Mouse (Mus musculus): ENCODE results near the gene Pik3c2a. TPM values are rescaled to one million over a fixed set of nuclear protein-coding genes. Genes with fewer than 3 reads are reported as not detected.

Pik3c2a gene
- polyA plus RNA-seq, 1 experiment from 2014 or later, result 33.4 TPM

DNA sequence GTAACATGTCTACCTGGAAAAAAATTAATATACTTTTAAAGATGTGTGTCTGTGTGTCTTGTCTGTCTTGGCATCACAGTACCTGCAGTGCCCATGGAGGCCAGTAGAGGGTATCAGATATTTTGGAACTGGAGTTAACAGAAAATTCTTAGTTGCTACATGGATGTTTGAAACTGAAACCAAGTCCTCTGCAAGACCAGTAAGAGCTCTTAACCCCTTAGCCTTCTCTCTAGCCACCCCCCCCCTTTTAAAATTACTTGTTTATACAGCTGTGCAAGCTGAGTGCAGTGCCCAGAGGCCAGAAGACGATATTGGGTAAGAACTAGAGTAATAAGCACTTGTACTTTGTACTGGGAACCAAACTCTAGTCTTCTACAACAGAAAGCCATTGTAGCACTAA, 107.0 kb downstream of the Pik3c2a start:
- 78% methylated on average over 1 of the region's 1 CpGs for WGBS
- DNase-seq (ENCODE audit: low spot score) (peak; percentile 62), ATAC-seq (replicated peaks; ENCODE audit: low FRiP score) (no peak)
- peaks cover 5% of the 10 kb centered on the region for H3K36me3 ChIP-seq (ENCODE audit: control insufficient read depth, insufficient read depth, low read length)
- H3K4me2 ChIP-seq (ENCODE audit: low read depth, low read length, severe bottlenecking), result no peak overlapping the region
- peaks cover 5% of the 10 kb centered on the region; the same call in 1 of the 2 replicates for H3K4me1 ChIP-seq (replicated peaks; ENCODE audit: control insufficient read depth, insufficient read depth, low read length)
- no peak overlapping the region for H3K4me3 ChIP-seq (ENCODE audit: low read depth, low read length)
- no peaks in the 10 kb centered on the region for H3K27me3 ChIP-seq (ENCODE audit: control insufficient read depth, insufficient read depth, low read length)
- H3K27ac ChIP-seq (ENCODE audit: low read depth, low read length), result no peak overlapping the region
- H3K9ac ChIP-seq (ENCODE audit: low read length), result no peak overlapping the region
- no peaks in the 10 kb centered on the region for H3K9me3 ChIP-seq (ENCODE audit: control insufficient read depth, low read length)

DNA sequence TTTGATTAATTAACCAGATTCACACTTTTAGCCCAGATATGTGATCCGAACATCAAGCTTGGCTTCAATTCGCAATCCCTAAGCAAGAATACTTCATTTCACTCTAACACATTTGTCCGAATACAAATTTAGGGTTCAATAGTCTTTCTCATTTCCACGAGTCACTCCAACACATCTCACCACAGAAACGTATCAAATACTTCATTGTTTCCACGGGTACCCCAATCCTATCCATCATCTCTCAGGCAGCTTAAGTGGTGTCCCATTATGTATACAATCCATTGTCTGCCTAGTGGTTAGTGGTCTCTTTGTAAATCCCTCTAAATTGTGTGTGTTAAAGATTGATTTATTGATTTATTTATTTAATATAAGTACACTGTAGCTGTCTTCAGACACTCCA, 108.1 kb downstream of the Pik3c2a start:
- WGBS, result 86% methylated on average over 6 of the region's 6 CpGs
- ATAC-seq (replicated peaks; ENCODE audit: low FRiP score), result no peak
- H3K36me3 ChIP-seq (ENCODE audit: control insufficient read depth, insufficient read depth, low read length), result peaks cover 4% of the 10 kb centered on the region
- H3K4me3 ChIP-seq (ENCODE audit: low read depth, low read length), result no peak overlapping the region
- H3K4me1 ChIP-seq (replicated peaks; ENCODE audit: control insufficient read depth, insufficient read depth, low read length), result peaks cover 5% of the 10 kb centered on the region; the same call in 1 of the 2 replicates
- no peak overlapping the region for H3K27ac ChIP-seq (ENCODE audit: low read depth, low read length)
- H3K9ac ChIP-seq (ENCODE audit: low read length), result no peak overlapping the region
- DNase-seq (ENCODE audit: low spot score), result no peak
- no peaks in the 10 kb centered on the region for H3K9me3 ChIP-seq (ENCODE audit: control insufficient read depth, low read length)
- H3K4me2 ChIP-seq (ENCODE audit: low read depth, low read length, severe bottlenecking), result no peak overlapping the region
- no peaks in the 10 kb centered on the region for H3K27me3 ChIP-seq (ENCODE audit: control insufficient read depth, insufficient read depth, low read length)

DNA sequence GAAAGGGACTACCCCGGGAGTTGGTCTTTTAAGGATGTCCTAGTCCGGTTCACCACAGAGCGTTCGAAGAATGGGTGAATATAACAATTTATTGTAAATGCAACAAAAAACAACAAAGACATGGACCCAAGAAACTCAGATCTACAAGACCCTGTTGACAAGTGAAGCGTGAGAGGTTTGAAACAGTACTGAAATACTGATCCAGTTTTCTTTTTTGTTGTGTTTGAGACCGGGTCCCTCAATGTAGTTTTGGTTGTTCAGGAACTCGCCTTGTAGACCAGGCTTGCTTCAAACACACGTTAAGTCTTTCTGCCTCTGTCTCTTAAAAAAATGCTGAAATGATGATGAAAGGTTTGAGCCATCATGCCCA, 108.6 kb downstream of the Pik3c2a start:
- no peaks in the 10 kb centered on the region for H3K27me3 ChIP-seq (ENCODE audit: control insufficient read depth, insufficient read depth, low read length)
- H3K4me1 ChIP-seq (replicated peaks; ENCODE audit: control insufficient read depth, insufficient read depth, low read length), result peaks cover 5% of the 10 kb centered on the region; the same call in 1 of the 2 replicates
- no peaks in the 10 kb centered on the region for H3K9me3 ChIP-seq (ENCODE audit: control insufficient read depth, low read length)
- peak overlapping the region; percentile 90 for H3K4me3 ChIP-seq (ENCODE audit: low read depth, low read length)
- H3K4me2 ChIP-seq (ENCODE audit: low read depth, low read length, severe bottlenecking), result peak overlapping the region; percentile 84
- H3K9ac ChIP-seq (ENCODE audit: low read length), result peak overlapping the region; percentile 89
- peak overlapping the region; percentile 46; the same call in 1 of the 2 replicates for H3K27ac ChIP-seq (ENCODE audit: low read depth, low read length)
- no peak for DNase-seq (ENCODE audit: low spot score)
- ATAC-seq (replicated peaks; ENCODE audit: low FRiP score), result no peak
- whole genome bisulfite sequencing, result 32% methylated on average over 8 of the region's 8 CpGs
- H3K36me3 ChIP-seq (ENCODE audit: control insufficient read depth, insufficient read depth, low read length), result peaks cover 4% of the 10 kb centered on the region

DNA sequence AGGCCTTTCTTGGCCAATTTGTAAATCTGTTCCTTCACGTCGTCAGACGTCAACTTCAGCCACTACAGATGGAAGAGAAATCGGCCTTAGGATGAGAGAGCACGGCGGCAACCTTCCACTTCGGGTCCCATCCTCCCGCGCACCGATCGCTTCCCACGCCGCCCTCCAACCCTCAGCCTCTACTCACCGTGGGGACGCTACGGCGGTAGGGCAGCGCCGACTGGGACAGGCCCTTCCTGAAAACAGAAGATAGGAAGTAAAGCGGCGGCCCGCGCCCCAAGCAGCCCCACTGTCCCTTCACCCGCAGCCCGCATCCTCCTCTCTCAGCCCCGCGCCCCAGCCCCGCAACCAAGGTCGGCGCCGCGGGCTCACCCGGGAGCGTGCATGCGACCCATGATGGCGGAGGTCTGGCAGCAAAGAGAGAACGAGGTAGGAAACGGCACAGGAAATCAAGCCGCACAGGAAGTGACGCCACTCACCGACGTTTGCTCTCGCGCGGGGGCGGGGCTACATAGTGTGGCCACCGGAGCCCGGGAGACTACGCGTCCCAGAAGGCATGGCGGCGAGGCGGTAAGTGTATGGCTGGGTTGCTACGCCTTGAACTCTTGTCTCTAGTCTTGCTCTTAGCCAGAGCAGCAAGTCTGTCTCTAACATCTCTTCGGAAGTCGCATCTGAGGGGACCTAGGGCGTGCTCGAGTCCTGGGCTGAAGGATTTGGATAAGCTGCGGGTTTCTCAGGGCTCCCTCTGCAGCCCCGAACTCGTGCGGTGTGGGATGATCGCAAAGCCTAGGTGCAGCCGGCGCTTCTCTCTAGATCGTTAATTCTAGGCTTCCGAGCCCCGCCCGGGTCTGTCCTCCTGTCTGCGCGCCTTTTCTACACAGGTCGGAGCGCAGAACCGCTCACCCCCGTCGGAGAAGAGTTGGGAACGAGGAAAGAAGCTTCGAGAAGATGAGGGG, 109.3 kb downstream of the Pik3c2a start, which contains the start of gene Rps13:
Rps13 (minus strand) TSS at position 483 of the 956 bp plus-strand sequence.
- WGBS, result under 1% methylated on average over 77 of the region's 78 CpGs
- H3K4me1 ChIP-seq (replicated peaks; ENCODE audit: control insufficient read depth, insufficient read depth, low read length), result peaks cover 5% of the 10 kb centered on the region; the same call in 1 of the 2 replicates
- H3K9ac ChIP-seq (ENCODE audit: low read length), result peak within 1 kb of the TSS; percentile 89
- H3K27me3 ChIP-seq (ENCODE audit: control insufficient read depth, insufficient read depth, low read length), result no peaks in the 10 kb centered on the region
- H3K27ac ChIP-seq (ENCODE audit: low read depth, low read length), result peak within 1 kb of the TSS; percentile 46
- peak within 1 kb of the TSS; percentile 88 for H3K4me2 ChIP-seq (ENCODE audit: low read depth, low read length, severe bottlenecking)
- peak within 1 kb of the TSS; percentile 90 for H3K4me3 ChIP-seq (ENCODE audit: low read depth, low read length)
- H3K36me3 ChIP-seq (ENCODE audit: control insufficient read depth, insufficient read depth, low read length), result peaks cover 4% of the 10 kb centered on the region
- no peaks in the 10 kb centered on the region for H3K9me3 ChIP-seq (ENCODE audit: control insufficient read depth, low read length)
- ATAC-seq (replicated peaks; ENCODE audit: low FRiP score) (peak; percentile 99), DNase-seq (ENCODE audit: low spot score) (peak; percentile 98)

DNA sequence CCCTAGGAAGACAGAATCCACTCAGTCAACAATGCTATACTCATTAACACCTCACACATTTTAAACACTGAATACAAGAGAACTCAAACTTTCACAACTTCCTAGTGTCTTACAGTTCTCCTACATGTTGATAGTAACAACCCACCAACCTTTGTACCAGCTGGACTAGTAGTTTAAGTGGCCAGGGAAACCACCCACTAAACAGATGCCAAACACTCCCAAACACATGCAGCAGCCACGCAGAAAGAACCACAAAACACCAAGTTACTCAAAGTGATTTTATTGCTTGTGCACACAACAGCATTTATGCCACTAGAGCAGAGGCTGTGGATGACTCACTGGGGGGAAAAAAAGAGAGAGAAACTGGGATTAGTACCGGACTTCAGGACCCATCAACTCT, 112.0 kb downstream of the Pik3c2a start:
- no peak overlapping the region for H3K4me3 ChIP-seq (ENCODE audit: low read depth, low read length)
- no peak overlapping the region for H3K4me2 ChIP-seq (ENCODE audit: low read depth, low read length, severe bottlenecking)
- H3K36me3 ChIP-seq (ENCODE audit: control insufficient read depth, insufficient read depth, low read length), result peaks cover 4% of the 10 kb centered on the region
- H3K27me3 ChIP-seq (ENCODE audit: control insufficient read depth, insufficient read depth, low read length), result no peaks in the 10 kb centered on the region
- WGBS, result 94% methylated on average over 2 of the region's 2 CpGs
- no peak for ATAC-seq (replicated peaks; ENCODE audit: low FRiP score)
- no peak overlapping the region for H3K27ac ChIP-seq (ENCODE audit: low read depth, low read length)
- no peak overlapping the region for H3K9ac ChIP-seq (ENCODE audit: low read length)
- no peak for DNase-seq (ENCODE audit: low spot score)
- peaks cover 5% of the 10 kb centered on the region; the same call in 1 of the 2 replicates for H3K4me1 ChIP-seq (replicated peaks; ENCODE audit: control insufficient read depth, insufficient read depth, low read length)
- H3K9me3 ChIP-seq (ENCODE audit: control insufficient read depth, low read length), result no peaks in the 10 kb centered on the region

DNA sequence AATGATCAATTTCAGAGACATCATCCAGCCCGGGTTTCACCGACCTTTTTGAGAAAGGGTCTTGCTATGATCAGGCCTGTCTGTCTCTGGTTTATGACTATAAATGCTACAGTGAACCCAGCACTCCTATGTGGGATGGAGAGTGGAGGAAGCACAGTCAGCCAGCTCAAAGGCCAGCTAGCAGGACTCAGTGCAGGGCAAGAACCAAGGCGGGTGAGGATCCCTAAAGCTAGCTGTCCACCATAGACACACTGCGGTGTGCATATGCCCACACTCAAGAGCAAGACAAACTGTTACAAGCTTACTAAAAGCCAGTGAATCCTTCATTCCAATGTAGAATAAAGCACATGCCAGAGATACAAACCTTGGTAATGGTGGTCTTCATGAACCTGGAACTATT, 113.4 kb downstream of the Pik3c2a start:
- Histone ChIP-seq H3K9me3 (ENCODE audit: control insufficient read depth, low read length) (no peaks in the 10 kb centered on the region), H3K4me2 (ENCODE audit: low read depth, low read length, severe bottlenecking) (no peak overlapping the region), H3K27me3 (ENCODE audit: control insufficient read depth, insufficient read depth, low read length) (no peaks in the 10 kb centered on the region), H3K4me3 (ENCODE audit: low read depth, low read length) (no peak overlapping the region), H3K9ac (ENCODE audit: low read length) (no peak overlapping the region), H3K36me3 (ENCODE audit: control insufficient read depth, insufficient read depth, low read length) (peaks cover 4% of the 10 kb centered on the region), H3K27ac (ENCODE audit: low read depth, low read length) (no peak overlapping the region), H3K4me1 (replicated peaks; ENCODE audit: control insufficient read depth, insufficient read depth, low read length) (peaks cover 5% of the 10 kb centered on the region; the same call in 1 of the 2 replicates)
- ATAC-seq (replicated peaks; ENCODE audit: low FRiP score), result no peak
- WGBS, result 92% methylated on average over 4 of the region's 4 CpGs
- no peak for DNase-seq (ENCODE audit: low spot score)

DNA sequence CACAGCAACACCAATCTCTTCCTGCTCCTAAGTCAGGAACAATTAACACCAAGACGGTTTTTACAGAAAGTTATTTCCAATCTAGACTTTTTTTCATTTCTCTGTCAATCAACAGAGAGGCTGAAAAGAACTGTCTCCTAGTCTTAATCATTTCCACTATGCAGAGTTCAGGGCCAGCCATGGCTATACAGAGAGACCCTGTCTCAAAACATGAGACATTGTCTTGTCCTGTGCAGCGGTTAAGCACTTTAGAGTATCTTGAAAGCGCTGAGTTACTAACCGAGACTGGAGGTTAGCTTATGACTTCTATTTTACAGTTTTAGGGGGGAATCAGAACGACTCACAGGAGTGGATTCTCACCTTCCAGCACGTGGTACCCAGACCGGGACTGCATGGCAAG, 114.5 kb downstream of the Pik3c2a start:
- no peak overlapping the region for H3K4me2 ChIP-seq (ENCODE audit: low read depth, low read length, severe bottlenecking)
- peaks cover 5% of the 10 kb centered on the region; the same call in 1 of the 2 replicates for H3K4me1 ChIP-seq (replicated peaks; ENCODE audit: control insufficient read depth, insufficient read depth, low read length)
- H3K9me3 ChIP-seq (ENCODE audit: control insufficient read depth, low read length), result no peaks in the 10 kb centered on the region
- ATAC-seq (replicated peaks; ENCODE audit: low FRiP score), result no peak
- no peak overlapping the region for H3K27ac ChIP-seq (ENCODE audit: low read depth, low read length)
- WGBS, result 76% methylated on average over 7 of the region's 7 CpGs
- no peaks in the 10 kb centered on the region for H3K27me3 ChIP-seq (ENCODE audit: control insufficient read depth, insufficient read depth, low read length)
- H3K9ac ChIP-seq (ENCODE audit: low read length), result no peak overlapping the region
- peaks cover 4% of the 10 kb centered on the region for H3K36me3 ChIP-seq (ENCODE audit: control insufficient read depth, insufficient read depth, low read length)
- no peak overlapping the region for H3K4me3 ChIP-seq (ENCODE audit: low read depth, low read length)
- DNase-seq (ENCODE audit: low spot score), result no peak

DNA sequence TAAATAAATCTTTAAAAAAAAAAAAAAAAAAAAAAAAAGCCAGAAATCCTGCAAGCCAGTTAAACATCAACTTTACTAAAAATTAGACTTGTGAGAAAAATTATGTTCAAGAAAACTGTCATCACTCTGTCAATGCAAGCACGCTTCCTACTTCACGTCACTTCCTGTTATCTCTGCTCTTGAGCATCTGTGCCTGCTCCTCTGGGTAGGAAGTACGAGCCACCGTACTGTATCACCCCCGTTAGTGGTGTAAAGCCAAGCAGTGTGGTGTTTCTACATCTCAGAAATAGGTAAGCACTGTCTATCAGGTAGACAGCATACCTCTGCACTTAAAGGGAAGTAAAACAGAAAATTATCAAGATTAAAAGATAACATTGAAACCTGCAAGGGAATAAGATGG, 115.3 kb downstream of the Pik3c2a start:
- no peaks in the 10 kb centered on the region for H3K27me3 ChIP-seq (ENCODE audit: control insufficient read depth, insufficient read depth, low read length)

More for the DNA sequence above, 115.3 kb downstream of the Pik3c2a start:
- peaks cover 3% of the 10 kb centered on the region; the same call in 1 of the 2 replicates for H3K4me1 ChIP-seq (replicated peaks; ENCODE audit: control insufficient read depth, insufficient read depth, low read length)
- H3K4me2 ChIP-seq (ENCODE audit: low read depth, low read length, severe bottlenecking), result no peak overlapping the region
- no peaks in the 10 kb centered on the region for H3K9me3 ChIP-seq (ENCODE audit: control insufficient read depth, low read length)
- no peak for DNase-seq (ENCODE audit: low spot score)
- no peak overlapping the region for H3K9ac ChIP-seq (ENCODE audit: low read length)
- no peak overlapping the region for H3K4me3 ChIP-seq (ENCODE audit: low read depth, low read length)
- ATAC-seq (replicated peaks; ENCODE audit: low FRiP score), result no peak
- no peak overlapping the region for H3K27ac ChIP-seq (ENCODE audit: low read depth, low read length)
- 95% methylated on average over 5 of the region's 5 CpGs for WGBS
- H3K36me3 ChIP-seq (ENCODE audit: control insufficient read depth, insufficient read depth, low read length), result peaks cover 4% of the 10 kb centered on the region

All from forebrain, embryonic 11.5 days (tissue).